Mouse (Mus musculus) retina, embryonic 14.5 days (tissue): ENCODE measurements around the gene Pdia2.
"Not testable (repeated sequence)": the region's sequence is repeated elsewhere in the genome, so short reads cannot be mapped to it uniquely, and the experiment has no call there.

Experiments
- DNase-seq: peaks from one replicate; pipeline ENCODE4 v3.0.0-alpha.2; 2015; ENCODE audit warnings: low spot score

Pdia2 gene

GRCm38 (mm10) chr17:26200831-26201705 is 2.2 kb upstream of the Pdia2 start:
- DNase-seq: peak; percentile 60

- no peak for DNase-seq
These were observed 6.3 kb downstream of the Pdia2 start for GRCm38 (mm10) chr17:26192481-26193190.

- not testable (repeated sequence) for DNase-seq
These were observed 7.4 kb downstream of the Pdia2 start for GRCm38 (mm10) chr17:26191486-26191885.

- no peak for DNase-seq
These were observed 10.6 kb downstream of the Pdia2 start for GRCm38 (mm10) chr17:26188091-26188805.

- no peak for DNase-seq
These were observed 11.3 kb downstream of the Pdia2 start for GRCm38 (mm10) chr17:26187592-26187991.

- DNase-seq: no peak
These were observed 17.7 kb downstream of the Pdia2 start for GRCm38 (mm10) chr17:26181179-26181578.

GRCm38 (mm10) chr17:26178611-26179010 is 20.3 kb downstream of the Pdia2 start:
- DNase-seq: no peak

GRCm38 (mm10) chr17:26175248-26175647 is 23.6 kb downstream of the Pdia2 start:
- DNase-seq: peak; percentile 17

- DNase-seq: no peak
These were observed 30.8 kb downstream of the Pdia2 start for GRCm38 (mm10) chr17:26168039-26168438.

GRCm38 (mm10) chr17:26162736-26163135 is 36.2 kb downstream of the Pdia2 start:
- DNase-seq: no peak

- no peak for DNase-seq
These were observed 46.8 kb downstream of the Pdia2 start for GRCm38 (mm10) chr17:26151886-26152630.

GRCm38 (mm10) chr17:26149056-26149455 is 49.8 kb downstream of the Pdia2 start:
- no peak for DNase-seq
